Mouse (Mus musculus): ENCODE measurements around the gene 1810062G17Rik.

1810062G17Rik gene

GRCm38 (mm10) chr3:36505306-36505705 is 29.6 kb downstream of the 1810062G17Rik start:
- no peak for DNase-seq (ENCODE audit: low spot score in 2 of 2)

DNA sequence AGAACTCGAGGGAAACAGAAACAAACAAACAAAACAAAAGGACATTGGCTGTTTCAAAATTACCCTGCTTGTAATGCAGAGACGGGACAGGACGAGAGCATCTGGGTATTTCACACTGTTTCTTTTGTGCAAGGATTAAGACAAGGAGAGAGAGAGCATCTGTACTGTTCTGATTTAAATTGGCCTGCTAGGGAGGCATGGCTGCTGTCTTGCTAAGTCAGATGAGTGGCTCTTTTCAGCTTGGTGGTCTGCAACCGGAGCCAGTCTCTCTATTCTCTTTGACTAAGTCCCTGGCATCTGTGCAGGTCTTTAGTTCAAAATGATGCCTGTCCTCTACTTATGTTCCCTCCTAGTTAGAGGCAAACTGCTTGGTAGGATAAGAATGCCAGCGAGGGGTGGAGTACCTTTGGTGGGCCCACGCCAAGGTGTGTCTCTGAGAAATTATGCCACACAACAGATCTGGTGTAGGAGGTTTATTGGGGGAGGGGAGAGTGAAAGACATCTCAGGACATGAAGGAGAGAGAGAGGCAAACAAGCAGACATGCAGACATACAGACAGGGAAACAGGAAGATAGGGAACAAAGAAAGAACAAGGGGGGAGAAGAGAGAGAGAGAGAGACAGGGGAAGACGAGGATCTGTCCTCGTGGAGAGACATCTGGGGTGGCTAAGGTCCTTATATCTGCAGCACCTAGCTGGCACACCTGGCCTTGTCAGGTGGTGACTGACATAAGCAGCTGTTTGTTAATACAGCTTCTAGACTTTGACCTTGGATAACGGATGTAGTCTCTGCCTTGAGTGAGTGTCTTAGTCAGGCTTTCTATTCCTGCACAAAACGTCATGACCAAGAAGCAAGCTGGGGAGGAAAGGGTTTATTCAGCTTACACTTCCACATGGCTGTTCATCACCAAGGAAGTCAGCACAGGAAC is 30.3 kb downstream of the 1810062G17Rik start:
- DNase-seq (ENCODE audit: low spot score in 2 of 2) = no peak

GRCm38 (mm10) chr3:36511491-36511890 is 35.8 kb downstream of the 1810062G17Rik start:
- no peak for DNase-seq (ENCODE audit: low spot score in 2 of 2)

DNA sequence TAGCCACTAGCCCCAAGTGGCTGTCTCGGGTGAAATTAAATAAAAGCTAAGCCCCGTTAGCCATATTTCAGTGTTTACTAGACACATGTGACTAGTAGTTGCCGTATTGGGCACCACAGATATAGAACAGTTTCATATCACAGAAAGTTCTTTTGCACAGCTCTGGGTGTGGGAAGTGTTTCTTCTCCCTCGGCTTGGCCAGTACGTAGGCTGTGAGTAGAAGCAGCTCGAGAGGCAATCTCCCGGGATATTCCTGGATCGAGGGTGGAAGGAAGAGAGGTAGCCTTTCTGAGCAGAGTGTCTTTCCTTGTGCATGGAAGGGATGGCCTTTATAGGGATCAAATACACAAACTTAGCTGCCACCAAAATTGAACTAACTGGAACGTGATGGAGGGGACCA is 40.5 kb downstream of the 1810062G17Rik start:
- DNase-seq (ENCODE audit: low spot score in 2 of 2) = no peak

- DNase-seq (ENCODE audit: low spot score in 2 of 2) = peak in 1 of 2 experiments; percentile 31
These were observed 45.6 kb downstream of the 1810062G17Rik start, which contains the start of gene Gm11549 for GRCm38 (mm10) chr3:36521073-36522060. Gene Gm11549, minus strand, starts transcription at chr3:36521813.

DNA sequence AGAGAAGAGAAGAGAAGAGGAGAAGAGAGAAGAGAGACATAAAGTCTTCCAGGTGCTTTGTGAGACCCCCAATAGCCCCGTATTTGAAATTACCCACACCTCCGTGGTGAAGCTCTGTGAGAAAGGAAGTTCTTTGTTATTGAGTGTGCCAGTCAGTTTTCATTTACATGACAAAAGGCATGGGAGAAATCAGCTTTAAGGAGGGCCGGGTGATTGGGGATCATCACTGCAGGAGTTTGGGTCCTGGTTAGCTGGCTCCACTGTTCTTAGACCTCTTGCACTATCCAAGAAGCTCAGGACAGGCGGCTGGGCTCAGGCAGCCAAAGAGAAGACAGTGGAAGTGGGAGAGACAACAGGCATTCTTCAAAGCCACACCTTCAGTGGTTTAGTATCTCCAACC is 46.4 kb downstream of the 1810062G17Rik start:
- no peak for DNase-seq (ENCODE audit: low spot score in 2 of 2)

DNA sequence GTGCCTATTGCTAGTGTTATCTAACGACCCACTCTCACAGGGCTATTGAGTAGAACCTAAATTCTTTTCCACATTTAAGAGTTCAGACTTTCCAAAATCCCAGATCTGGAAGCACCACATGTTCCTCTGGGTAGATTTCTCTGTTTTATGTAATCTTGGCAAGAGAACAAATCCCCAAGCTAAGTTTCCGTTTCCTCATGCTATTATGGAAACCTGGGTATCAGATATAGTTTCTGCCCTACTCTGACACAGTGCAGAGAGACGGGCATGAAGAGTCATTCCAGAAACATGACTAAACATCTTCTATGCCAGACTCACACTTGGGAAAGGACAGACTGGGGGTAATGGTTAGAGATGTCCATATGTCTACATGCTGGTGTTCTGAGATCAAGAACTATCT is 48.7 kb downstream of the 1810062G17Rik start:
- DNase-seq (ENCODE audit: low spot score in 2 of 2) = no peak

- DNase-seq (ENCODE audit: low spot score in 2 of 2) = peak; percentile 48 to 74
These were observed 54.6 kb downstream of the 1810062G17Rik start for GRCm38 (mm10) chr3:36530345-36530744.

DNA sequence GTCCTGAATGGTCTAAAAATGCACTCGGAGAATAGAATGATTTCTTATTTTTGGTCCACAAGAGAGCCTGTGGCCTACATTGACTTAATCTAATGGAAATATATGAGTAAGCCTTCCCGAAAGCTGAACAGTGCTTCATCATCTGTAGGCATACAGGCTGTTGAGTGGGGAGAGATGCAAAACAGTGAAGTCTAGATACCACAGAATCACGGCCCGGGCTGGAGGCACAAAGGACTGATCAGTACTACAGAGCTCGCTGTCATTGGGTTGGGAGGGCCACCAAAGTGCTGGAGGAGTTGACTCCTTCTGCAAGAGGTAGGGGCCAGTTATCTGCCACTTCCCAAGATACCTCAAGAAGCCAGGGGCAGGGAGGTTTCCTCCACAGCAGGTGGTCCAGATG is 55.0 kb downstream of the 1810062G17Rik start:
- no peak for DNase-seq (ENCODE audit: low spot score in 2 of 2)

DNA sequence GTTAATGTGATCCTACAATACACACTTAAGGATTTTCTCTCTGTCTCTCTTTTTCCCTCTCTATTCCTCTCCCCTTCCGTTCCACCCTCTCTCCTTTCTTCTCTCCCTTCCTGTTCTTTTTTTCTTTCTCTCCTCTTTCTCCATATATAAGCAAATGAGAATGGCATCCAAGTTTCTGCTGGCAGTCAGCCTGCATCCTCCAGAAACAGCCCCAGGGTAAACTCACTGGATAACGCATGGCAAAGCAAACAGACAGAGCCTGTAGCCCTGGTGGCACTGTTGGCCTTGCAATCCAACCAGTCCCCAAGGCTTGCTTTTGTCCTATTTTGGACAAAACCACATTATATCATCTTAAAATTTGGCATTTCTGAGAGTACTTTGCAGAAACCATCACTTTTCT is 55.5 kb downstream of the 1810062G17Rik start:
- DNase-seq (ENCODE audit: low spot score in 2 of 2) = no peak

Data from frontal cortex, postnatal 10 days (tissue).